Mouse (Mus musculus): ENCODE results near the gene Adra1d. TPM values are rescaled to one million over a fixed set of nuclear protein-coding genes. Genes with fewer than 3 reads are reported as not detected.
A peak's percentile ranks its signal among the peaks of the same experiment; 100 is the strongest.

Adra1d gene
- polyA plus RNA-seq, 1 experiment from 2014 or later, result 1.4 TPM

- H3K27me3 ChIP-seq, result no peaks in the 10 kb centered on the region
- WGBS, result 22% methylated on average over 2 of the region's 2 CpGs
- no peak for ATAC-seq (ENCODE audit: insufficient number of reproducible peaks, low FRiP score, low TSS enrichment, low read depth)
- no peak overlapping the region for H3K9ac ChIP-seq
- no peak overlapping the region for H3K27ac ChIP-seq (replicated peaks)
- 0 out of 2 replicates have a peak, but pooled peaks cover 15% of the 10 kb centered on the region for H3K36me3 ChIP-seq
- no peaks in the 10 kb centered on the region for H3K9me3 ChIP-seq (replicated peaks)
- H3K4me3 ChIP-seq (replicated peaks), result no peak overlapping the region
- peaks cover 31% of the 10 kb centered on the region for H3K4me1 ChIP-seq
- no peak overlapping the region for H3K4me2 ChIP-seq (replicated peaks)
These were observed 48.6 kb downstream of the Adra1d start for GRCm38 (mm10) chr2:131513477-131513876.

DNA sequence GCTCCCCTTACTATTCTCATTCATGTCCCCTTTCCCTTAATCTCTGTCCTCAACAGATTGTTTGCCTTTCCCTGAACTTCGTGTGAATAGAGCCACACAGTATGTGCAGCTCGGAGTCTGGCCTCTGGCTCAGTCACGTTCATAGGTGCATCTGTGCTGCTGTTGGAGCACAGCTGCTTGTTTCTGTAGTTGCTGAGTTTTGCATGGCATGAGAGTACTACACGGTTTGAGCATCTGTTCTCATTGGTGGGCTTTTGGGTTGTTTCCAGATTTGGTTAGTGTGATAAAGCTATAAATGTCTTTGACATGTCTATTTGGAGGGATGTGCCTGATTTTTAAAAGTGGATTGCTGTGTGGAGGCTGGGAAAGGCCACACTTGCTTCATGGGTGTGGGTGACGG lies 51.6 kb downstream of the Adra1d start:
- Histone ChIP-seq H3K9ac (no peak overlapping the region), H3K36me3 (no peaks in the 10 kb centered on the region), H3K4me3 (replicated peaks) (no peak overlapping the region), H3K4me2 (replicated peaks) (no peak overlapping the region), H3K27ac (replicated peaks) (0 out of 2 replicates have a peak overlapping the region, but pooled peaks have one; percentile 7), H3K4me1 (peaks cover 53% of the 10 kb centered on the region), H3K27me3 (no peaks in the 10 kb centered on the region), H3K9me3 (replicated peaks) (no peaks in the 10 kb centered on the region)
- WGBS, result 53% methylated on average over 5 of the region's 5 CpGs
- ATAC-seq (ENCODE audit: insufficient number of reproducible peaks, low FRiP score, low TSS enrichment, low read depth), result no peak

DNA sequence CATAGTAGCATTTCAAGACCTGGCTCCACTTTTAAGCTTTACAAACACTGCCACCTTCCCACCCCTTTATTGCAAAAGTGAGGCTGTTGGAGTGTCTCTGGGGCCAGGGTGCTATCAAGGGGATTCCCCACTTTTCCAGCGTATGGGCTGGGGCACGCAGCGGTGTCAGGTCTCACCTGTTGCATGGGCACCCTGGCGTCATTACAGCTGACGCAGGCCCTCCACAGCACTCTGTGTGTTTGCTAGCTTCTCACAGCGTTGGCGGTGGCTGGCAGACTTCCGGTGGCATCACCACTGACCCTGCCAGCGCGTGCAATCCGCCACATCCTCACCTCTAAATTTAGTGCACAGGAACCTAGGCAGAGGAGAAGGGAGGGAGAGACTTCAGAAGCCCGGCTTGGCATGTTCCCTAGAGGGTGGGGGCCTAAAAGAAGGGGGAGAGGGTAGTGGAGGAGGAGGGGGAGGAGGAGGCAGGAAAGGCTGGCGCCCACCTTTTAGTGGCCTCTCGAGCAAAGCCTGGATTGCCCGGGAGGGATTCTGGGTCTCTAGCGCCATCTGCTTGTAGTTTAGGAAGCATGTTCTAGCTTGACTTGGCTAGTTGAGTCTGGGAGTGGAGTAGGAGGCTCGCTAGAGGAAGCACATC lies 52.3 kb downstream of the Adra1d start:
- H3K4me3 ChIP-seq (replicated peaks), result peak overlapping the region; percentile 26
- no peaks in the 10 kb centered on the region for H3K36me3 ChIP-seq
- H3K4me2 ChIP-seq (replicated peaks), result peak overlapping the region; percentile 53
- peak; percentile 53 for ATAC-seq (ENCODE audit: insufficient number of reproducible peaks, low FRiP score, low TSS enrichment, low read depth)
- H3K27me3 ChIP-seq, result no peaks in the 10 kb centered on the region
- peak overlapping the region; percentile 71; the same call in 1 of the 2 replicates for H3K27ac ChIP-seq (replicated peaks)
- peaks cover 60% of the 10 kb centered on the region for H3K4me1 ChIP-seq
- WGBS, result 12% methylated on average over 17 of the region's 17 CpGs
- H3K9me3 ChIP-seq (replicated peaks), result no peaks in the 10 kb centered on the region
- no peak overlapping the region for H3K9ac ChIP-seq

DNA sequence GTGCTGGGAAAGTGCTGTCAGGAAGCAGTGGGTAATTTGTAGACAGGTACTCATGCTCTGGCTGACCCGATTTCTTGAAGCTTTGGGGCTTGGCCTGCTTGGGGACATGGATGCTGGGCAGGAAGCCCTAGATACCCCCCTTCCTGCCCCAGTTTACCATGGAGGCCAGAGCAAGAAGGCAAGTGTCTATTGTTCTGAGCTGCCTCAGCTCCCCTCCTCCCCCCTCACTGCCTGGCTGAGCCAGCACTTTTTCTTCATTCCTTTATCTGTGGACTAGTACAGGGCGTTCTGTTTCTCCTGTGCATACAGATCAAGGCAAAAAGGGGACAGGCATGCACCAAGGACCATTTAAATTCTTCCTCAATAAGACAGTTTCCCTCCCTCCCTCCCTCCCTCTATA lies 53.6 kb downstream of the Adra1d start:
- no peaks in the 10 kb centered on the region for H3K27me3 ChIP-seq
- WGBS, result 35% methylated on average over 2 of the region's 2 CpGs
- no peaks in the 10 kb centered on the region for H3K9me3 ChIP-seq (replicated peaks)
- no peak overlapping the region for H3K27ac ChIP-seq (replicated peaks)
- H3K4me3 ChIP-seq (replicated peaks), result no peak overlapping the region
- ATAC-seq (ENCODE audit: insufficient number of reproducible peaks, low FRiP score, low TSS enrichment, low read depth), result no peak
- no peak overlapping the region for H3K4me2 ChIP-seq (replicated peaks)
- peaks cover 56% of the 10 kb centered on the region for H3K4me1 ChIP-seq
- no peak overlapping the region for H3K9ac ChIP-seq
- no peaks in the 10 kb centered on the region for H3K36me3 ChIP-seq

DNA sequence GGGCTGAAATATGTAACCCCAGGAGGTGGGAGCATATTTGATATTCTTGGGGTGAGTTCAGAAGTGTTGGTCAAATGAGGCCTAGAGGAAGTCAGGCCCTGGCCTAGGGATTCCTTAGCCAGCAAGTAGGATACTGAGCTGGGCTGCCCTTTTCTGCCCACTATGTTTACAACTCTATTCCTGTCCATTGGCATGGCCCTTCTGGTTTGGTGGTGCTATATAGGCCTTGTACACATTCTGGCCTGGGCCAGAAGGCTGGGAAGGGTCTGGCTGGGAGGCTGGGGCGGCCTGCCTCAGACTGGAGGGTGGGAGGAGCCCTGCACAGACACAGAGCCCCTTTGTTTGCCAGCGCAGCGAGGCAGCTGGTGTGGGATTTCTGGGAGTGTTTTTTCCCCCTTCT lies 55.7 kb downstream of the Adra1d start:
- Histone ChIP-seq H3K4me1 (peaks cover 67% of the 10 kb centered on the region), H3K4me2 (replicated peaks) (no peak overlapping the region), H3K4me3 (replicated peaks) (no peak overlapping the region), H3K9ac (no peak overlapping the region), H3K36me3 (no peaks in the 10 kb centered on the region), H3K27me3 (no peaks in the 10 kb centered on the region), H3K9me3 (replicated peaks) (no peaks in the 10 kb centered on the region), H3K27ac (replicated peaks) (peak overlapping the region; percentile 63; the same call in 1 of the 2 replicates)
- 9% methylated on average over 3 of the region's 3 CpGs for WGBS
- peak; percentile 61; the same call in 1 of the 2 replicates for ATAC-seq (ENCODE audit: insufficient number of reproducible peaks, low FRiP score, low TSS enrichment, low read depth)

DNA sequence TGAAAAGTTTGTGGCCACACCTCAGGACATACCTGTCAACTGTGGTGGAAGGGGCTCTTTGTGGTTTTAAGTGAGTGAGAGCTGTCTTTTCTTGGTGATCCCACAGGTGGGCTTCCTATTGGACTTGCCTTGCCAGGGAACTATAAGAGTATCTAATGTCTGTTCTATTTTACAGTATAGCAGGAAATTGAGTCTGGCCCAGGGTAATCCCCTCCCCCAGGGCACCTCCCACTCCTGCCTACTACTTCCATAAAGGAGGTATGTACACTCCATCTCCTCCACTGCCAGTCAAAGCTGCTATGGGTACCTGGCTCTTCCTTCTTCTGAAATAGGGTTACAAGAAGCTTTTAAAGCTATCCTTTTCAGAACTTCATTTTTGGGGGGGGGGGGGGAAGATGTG lies 56.7 kb downstream of the Adra1d start:
- no peaks in the 10 kb centered on the region for H3K9me3 ChIP-seq (replicated peaks)
- ATAC-seq (ENCODE audit: insufficient number of reproducible peaks, low FRiP score, low TSS enrichment, low read depth), result no peak
- peaks cover 70% of the 10 kb centered on the region for H3K4me1 ChIP-seq
- no peak overlapping the region for H3K27ac ChIP-seq (replicated peaks)
- no peak overlapping the region for H3K9ac ChIP-seq
- H3K27me3 ChIP-seq, result no peaks in the 10 kb centered on the region
- no peaks in the 10 kb centered on the region for H3K36me3 ChIP-seq
- no peak overlapping the region for H3K4me3 ChIP-seq (replicated peaks)
- H3K4me2 ChIP-seq (replicated peaks), result no peak overlapping the region

DNA sequence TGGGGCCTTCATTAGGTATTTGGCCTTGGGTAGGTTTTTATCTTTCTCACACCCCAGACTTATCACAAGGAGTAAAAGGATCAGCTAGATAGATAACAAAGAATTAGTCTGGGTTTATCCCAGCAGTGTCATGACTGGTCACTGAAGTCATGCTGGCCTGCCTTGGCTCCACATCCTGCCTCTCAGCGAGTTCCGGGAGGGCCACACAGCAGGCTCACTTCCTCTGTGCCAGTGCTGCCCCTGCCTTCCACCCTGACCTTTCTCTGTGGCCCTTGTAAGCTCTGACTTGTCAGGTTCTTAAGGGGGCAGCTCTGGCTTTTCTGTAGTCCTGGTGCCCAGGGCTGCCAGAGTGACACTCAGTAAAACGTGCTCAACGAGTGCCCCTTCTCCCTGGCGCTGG lies 59.5 kb downstream of the Adra1d start:
- Histone ChIP-seq H3K4me3 (replicated peaks) (no peak overlapping the region), H3K9me3 (replicated peaks) (no peaks in the 10 kb centered on the region), H3K4me2 (replicated peaks) (no peak overlapping the region), H3K4me1 (peaks cover 67% of the 10 kb centered on the region), H3K9ac (no peak overlapping the region), H3K36me3 (no peaks in the 10 kb centered on the region), H3K27ac (replicated peaks) (no peak overlapping the region), H3K27me3 (no peaks in the 10 kb centered on the region)
- 66% methylated on average over 5 of the region's 5 CpGs for WGBS
- ATAC-seq (ENCODE audit: insufficient number of reproducible peaks, low FRiP score, low TSS enrichment, low read depth), result no peak

DNA sequence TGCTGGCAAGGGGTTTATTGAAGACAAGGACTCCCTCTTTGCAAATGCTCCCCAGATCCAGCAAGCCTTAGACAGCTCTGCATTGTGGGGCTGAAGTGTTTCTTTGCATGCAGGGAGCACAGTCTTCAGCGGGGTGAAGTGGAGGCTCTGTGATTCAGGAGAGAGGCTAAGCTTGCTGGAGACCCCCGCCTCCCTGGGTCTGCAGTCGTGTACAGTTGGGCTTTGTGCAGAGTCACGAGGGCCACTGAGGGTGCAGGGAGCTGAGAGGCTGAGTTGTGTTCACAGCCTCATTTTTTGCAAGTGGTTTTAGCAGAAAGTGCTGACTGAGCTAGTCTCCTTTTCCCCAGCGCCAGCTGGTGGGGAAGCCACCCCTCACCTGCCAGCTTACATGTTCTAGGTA lies 60.2 kb downstream of the Adra1d start:
- Histone ChIP-seq H3K4me2 (replicated peaks) (no peak overlapping the region), H3K36me3 (no peaks in the 10 kb centered on the region), H3K9ac (no peak overlapping the region), H3K4me3 (replicated peaks) (no peak overlapping the region), H3K27me3 (no peaks in the 10 kb centered on the region), H3K4me1 (peaks cover 69% of the 10 kb centered on the region), H3K27ac (replicated peaks) (no peak overlapping the region), H3K9me3 (replicated peaks) (no peaks in the 10 kb centered on the region)
- no peak for ATAC-seq (ENCODE audit: insufficient number of reproducible peaks, low FRiP score, low TSS enrichment, low read depth)
- 42% methylated on average over 5 of the region's 5 CpGs for WGBS

GRCm38 (mm10) chr2:131499290-131499845 lies 62.7 kb downstream of the Adra1d start:
- WGBS, result 81% methylated on average over 5 of the region's 5 CpGs
- H3K4me1 ChIP-seq, result peaks cover 56% of the 10 kb centered on the region

DNA sequence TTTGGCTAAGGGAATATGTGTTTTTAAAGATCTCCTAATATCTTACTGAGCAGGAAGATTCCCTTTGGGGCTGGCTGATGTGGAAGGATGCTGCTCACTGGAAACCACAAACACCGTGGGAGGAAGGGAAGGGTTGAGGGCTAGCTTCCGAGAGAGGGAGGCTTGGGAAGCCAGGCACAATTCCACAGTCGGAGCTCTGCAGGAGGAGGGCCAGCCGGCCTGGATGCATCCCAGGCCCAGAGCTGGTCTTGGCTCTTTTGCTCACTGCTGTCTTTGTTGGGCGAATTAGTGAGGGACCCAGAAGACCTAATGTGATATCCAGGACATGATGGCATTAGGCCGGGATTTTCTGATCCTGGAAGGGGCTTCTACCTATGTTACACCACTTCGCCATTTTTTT lies 63.9 kb downstream of the Adra1d start:
- Histone ChIP-seq H3K27ac (replicated peaks) (no peak overlapping the region), H3K9me3 (replicated peaks) (no peaks in the 10 kb centered on the region), H3K27me3 (no peaks in the 10 kb centered on the region), H3K4me3 (replicated peaks) (no peak overlapping the region), H3K4me1 (peaks cover 62% of the 10 kb centered on the region), H3K36me3 (no peaks in the 10 kb centered on the region), H3K9ac (no peak overlapping the region), H3K4me2 (replicated peaks) (no peak overlapping the region)
- no peak for ATAC-seq (ENCODE audit: insufficient number of reproducible peaks, low FRiP score, low TSS enrichment, low read depth)
- WGBS, result 56% methylated on average over 7 of the region's 7 CpGs

More at GRCm38 (mm10) chr2:131499290-131499845, 62.7 kb downstream of the Adra1d start:
- ATAC-seq (ENCODE audit: insufficient number of reproducible peaks, low FRiP score, low TSS enrichment, low read depth), result no peak
- Histone ChIP-seq H3K9ac (no peak overlapping the region), H3K4me3 (replicated peaks) (no peak overlapping the region), H3K4me2 (replicated peaks) (no peak overlapping the region), H3K9me3 (replicated peaks) (no peaks in the 10 kb centered on the region), H3K27me3 (no peaks in the 10 kb centered on the region), H3K27ac (replicated peaks) (no peak overlapping the region), H3K36me3 (no peaks in the 10 kb centered on the region)

GRCm38 (mm10) chr2:131497224-131497856 lies 64.7 kb downstream of the Adra1d start:
- WGBS, result 91% methylated on average over 4 of the region's 4 CpGs
- no peak overlapping the region for H3K4me2 ChIP-seq (replicated peaks)
- no peaks in the 10 kb centered on the region for H3K36me3 ChIP-seq
- peaks cover 67% of the 10 kb centered on the region for H3K4me1 ChIP-seq
- no peak overlapping the region for H3K9ac ChIP-seq
- H3K4me3 ChIP-seq (replicated peaks), result no peak overlapping the region
- no peaks in the 10 kb centered on the region for H3K27me3 ChIP-seq
- ATAC-seq (ENCODE audit: insufficient number of reproducible peaks, low FRiP score, low TSS enrichment, low read depth), result no peak
- no peaks in the 10 kb centered on the region for H3K9me3 ChIP-seq (replicated peaks)
- H3K27ac ChIP-seq (replicated peaks), result no peak overlapping the region

Data from embryonic facial prominence, embryonic 15.5 days (tissue).